Mouse (Mus musculus) CD8-positive naive resting alpha-beta T cell, adult 57 days (primary cell): ENCODE measurements around the gene Chrna4. TPM values are rescaled to one million over a fixed set of nuclear protein-coding genes. Genes with fewer than 3 reads are reported as not detected.

Experiments
- total RNA-seq: library from RNA; stranded (reverse); gene quantifications from one replicate; pipeline ENCODE4 v1.2.4, GENCODE M21; 2023

Gene Chrna4
- not detected for total RNA-seq

GRCm38 (mm10) chr2:181043437-181043836, at the start of gene Chrna4:
Chrna4 (minus strand) TSS chr2:181043546.

GRCm38 (mm10) chr2:180986449-180986848, 56.9 kb downstream of the Chrna4 start, which contains the start of gene Col20a1:
Col20a1 (plus strand) TSS chr2:180986535.

Other genes with a start within 250 kb of the Chrna4 start
- gene Ythdf1, start 122.6 kb downstream of the Chrna4 start, total RNA-seq, result 77.2 TPM
- gene Birc7, start 114.5 kb downstream of the Chrna4 start, total RNA-seq, result not detected
- not detected for gene Nkain4, start 88.8 kb downstream of the Chrna4 start, total RNA-seq
- 76.2 TPM for gene Arfgap1, start 76.3 kb downstream of the Chrna4 start, total RNA-seq
- gene Col20a1, start 57.0 kb downstream of the Chrna4 start, total RNA-seq, result 2.4 TPM
- gene Kcnq2, start 91.8 kb upstream of the Chrna4 start, total RNA-seq, result not detected
- gene Eef1a2, start 113.5 kb upstream of the Chrna4 start, total RNA-seq, result not detected
- 74.4 TPM for gene Ppdpf, start 143.7 kb upstream of the Chrna4 start, total RNA-seq
- not detected for gene Ptk6, start 159.2 kb upstream of the Chrna4 start, total RNA-seq
- gene Srms, start 169.6 kb upstream of the Chrna4 start, total RNA-seq, result 0.40 TPM
- not detected for gene Fndc11, start 176.5 kb upstream of the Chrna4 start, total RNA-seq
- gene Helz2, start 198.5 kb upstream of the Chrna4 start, total RNA-seq, result 140 TPM
- 31.6 TPM for gene Gmeb2, start 244.5 kb upstream of the Chrna4 start, total RNA-seq